Mouse (Mus musculus): ENCODE data around the gene Rfx4. TPM values are rescaled to one million over a fixed set of nuclear protein-coding genes. Genes with fewer than 3 reads are reported as not detected.

Rfx4 gene
- polyA plus RNA-seq, 1 experiment from 2014 or later = 0.19 TPM

GRCm38 (mm10) chr10:84713043-84713442 lies 42.8 kb upstream of the Rfx4 start:
- Histone ChIP-seq H3K36me3 (ENCODE audit: control insufficient read depth, insufficient read depth, low read length) (peaks cover 16% of the 10 kb centered on the region; the same call in 1 of the 2 replicates), H3K4me2 (replicated peaks; ENCODE audit: low read depth, low read length) (no peak overlapping the region), H3K27me3 (ENCODE audit: control insufficient read depth, insufficient read depth, low read length) (no peaks in the 10 kb centered on the region), H3K4me3 (ENCODE audit: low read length) (no peak overlapping the region), H3K4me1 (ENCODE audit: control insufficient read depth, insufficient read depth, low read length) (peaks cover 5% of the 10 kb centered on the region; the same call in 1 of the 2 replicates), H3K27ac (ENCODE audit: low read depth, low read length) (no peak overlapping the region), H3K9me3 (ENCODE audit: control insufficient read depth, low read length) (no peaks in the 10 kb centered on the region), H3K9ac (ENCODE audit: low read depth, low read length) (no peak overlapping the region)
- ATAC-seq (ENCODE audit: low FRiP score, low TSS enrichment) = no peak
- WGBS = 83% methylated on average over 10 of the region's 10 CpGs

GRCm38 (mm10) chr10:84715639-84716038 lies 40.2 kb upstream of the Rfx4 start:
- 92% methylated on average over 7 of the region's 7 CpGs for WGBS
- no peak overlapping the region for H3K4me3 ChIP-seq (ENCODE audit: low read length)
- no peak for ATAC-seq (ENCODE audit: low FRiP score, low TSS enrichment)

GRCm38 (mm10) chr10:84716581-84716980 lies 39.3 kb upstream of the Rfx4 start:
- ATAC-seq (ENCODE audit: low FRiP score, low TSS enrichment) = no peak
- Histone ChIP-seq H3K4me2 (replicated peaks; ENCODE audit: low read depth, low read length) (no peak overlapping the region), H3K9me3 (ENCODE audit: control insufficient read depth, low read length) (no peaks in the 10 kb centered on the region), H3K36me3 (ENCODE audit: control insufficient read depth, insufficient read depth, low read length) (peaks cover 26% of the 10 kb centered on the region; the same call in 1 of the 2 replicates), H3K27ac (ENCODE audit: low read depth, low read length) (no peak overlapping the region), H3K4me1 (ENCODE audit: control insufficient read depth, insufficient read depth, low read length) (peaks cover 2% of the 10 kb centered on the region; the same call in 1 of the 2 replicates), H3K9ac (ENCODE audit: low read depth, low read length) (no peak overlapping the region), H3K27me3 (ENCODE audit: control insufficient read depth, insufficient read depth, low read length) (no peaks in the 10 kb centered on the region), H3K4me3 (ENCODE audit: low read length) (no peak overlapping the region)
- 98% methylated on average over 7 of the region's 7 CpGs for WGBS

More at GRCm38 (mm10) chr10:84715639-84716038, 40.2 kb upstream of the Rfx4 start:
- no peaks in the 10 kb centered on the region for H3K9me3 ChIP-seq (ENCODE audit: control insufficient read depth, low read length)
- no peak overlapping the region for H3K9ac ChIP-seq (ENCODE audit: low read depth, low read length)
- no peaks in the 10 kb centered on the region for H3K27me3 ChIP-seq (ENCODE audit: control insufficient read depth, insufficient read depth, low read length)
- H3K36me3 ChIP-seq (ENCODE audit: control insufficient read depth, insufficient read depth, low read length) = peaks cover 22% of the 10 kb centered on the region; the same call in 1 of the 2 replicates
- H3K4me2 ChIP-seq (replicated peaks; ENCODE audit: low read depth, low read length) = no peak overlapping the region
- peaks cover 5% of the 10 kb centered on the region; the same call in 1 of the 2 replicates for H3K4me1 ChIP-seq (ENCODE audit: control insufficient read depth, insufficient read depth, low read length)
- H3K27ac ChIP-seq (ENCODE audit: low read depth, low read length) = no peak overlapping the region

GRCm38 (mm10) chr10:84722711-84723110 lies 33.2 kb upstream of the Rfx4 start:
- H3K27ac ChIP-seq (ENCODE audit: low read depth, low read length) = no peak overlapping the region
- no peaks in the 10 kb centered on the region for H3K27me3 ChIP-seq (ENCODE audit: control insufficient read depth, insufficient read depth, low read length)
- no peak overlapping the region for H3K9ac ChIP-seq (ENCODE audit: low read depth, low read length)
- WGBS = 70% methylated on average over 12 of the region's 12 CpGs
- no peak overlapping the region for H3K4me2 ChIP-seq (replicated peaks; ENCODE audit: low read depth, low read length)
- no peaks in the 10 kb centered on the region for H3K9me3 ChIP-seq (ENCODE audit: control insufficient read depth, low read length)
- no peaks in the 10 kb centered on the region for H3K4me1 ChIP-seq (ENCODE audit: control insufficient read depth, insufficient read depth, low read length)
- no peak overlapping the region for H3K4me3 ChIP-seq (ENCODE audit: low read length)
- no peak for ATAC-seq (ENCODE audit: low FRiP score, low TSS enrichment)
- H3K36me3 ChIP-seq (ENCODE audit: control insufficient read depth, insufficient read depth, low read length) = peaks cover 28% of the 10 kb centered on the region

- no peak for ATAC-seq (ENCODE audit: low FRiP score, low TSS enrichment)
- Histone ChIP-seq H3K27ac (ENCODE audit: low read depth, low read length) (no peak overlapping the region), H3K4me3 (ENCODE audit: low read length) (no peak overlapping the region), H3K4me1 (ENCODE audit: control insufficient read depth, insufficient read depth, low read length) (no peaks in the 10 kb centered on the region), H3K27me3 (ENCODE audit: control insufficient read depth, insufficient read depth, low read length) (no peaks in the 10 kb centered on the region), H3K36me3 (ENCODE audit: control insufficient read depth, insufficient read depth, low read length) (peaks cover 18% of the 10 kb centered on the region), H3K4me2 (replicated peaks; ENCODE audit: low read depth, low read length) (no peak overlapping the region), H3K9ac (ENCODE audit: low read depth, low read length) (no peak overlapping the region), H3K9me3 (ENCODE audit: control insufficient read depth, low read length) (no peaks in the 10 kb centered on the region)
- WGBS = 90% methylated on average over 12 of the region's 12 CpGs
These were observed 28.9 kb upstream of the Rfx4 start for GRCm38 (mm10) chr10:84727005-84727404.

- Histone ChIP-seq H3K27me3 (ENCODE audit: control insufficient read depth, insufficient read depth, low read length) (no peaks in the 10 kb centered on the region), H3K4me1 (ENCODE audit: control insufficient read depth, insufficient read depth, low read length) (no peaks in the 10 kb centered on the region), H3K9me3 (ENCODE audit: control insufficient read depth, low read length) (no peaks in the 10 kb centered on the region), H3K4me3 (ENCODE audit: low read length) (no peak overlapping the region), H3K9ac (ENCODE audit: low read depth, low read length) (no peak overlapping the region), H3K4me2 (replicated peaks; ENCODE audit: low read depth, low read length) (no peak overlapping the region), H3K27ac (ENCODE audit: low read depth, low read length) (no peak overlapping the region), H3K36me3 (ENCODE audit: control insufficient read depth, insufficient read depth, low read length) (peaks cover 18% of the 10 kb centered on the region)
- WGBS = 85% methylated on average over 4 of the region's 4 CpGs
- no peak for ATAC-seq (ENCODE audit: low FRiP score, low TSS enrichment)
These were observed 28.1 kb upstream of the Rfx4 start for GRCm38 (mm10) chr10:84727760-84728159.

GRCm38 (mm10) chr10:84730078-84730477 lies 25.8 kb upstream of the Rfx4 start:
- H3K9ac ChIP-seq (ENCODE audit: low read depth, low read length) = no peak overlapping the region
- no peak overlapping the region for H3K4me3 ChIP-seq (ENCODE audit: low read length)
- no peak overlapping the region for H3K27ac ChIP-seq (ENCODE audit: low read depth, low read length)
- no peak overlapping the region for H3K4me2 ChIP-seq (replicated peaks; ENCODE audit: low read depth, low read length)
- 79% methylated on average over 3 of the region's 3 CpGs for WGBS
- no peaks in the 10 kb centered on the region for H3K9me3 ChIP-seq (ENCODE audit: control insufficient read depth, low read length)
- no peaks in the 10 kb centered on the region for H3K27me3 ChIP-seq (ENCODE audit: control insufficient read depth, insufficient read depth, low read length)
- peaks cover 14% of the 10 kb centered on the region for H3K36me3 ChIP-seq (ENCODE audit: control insufficient read depth, insufficient read depth, low read length)
- H3K4me1 ChIP-seq (ENCODE audit: control insufficient read depth, insufficient read depth, low read length) = no peaks in the 10 kb centered on the region
- no peak for ATAC-seq (ENCODE audit: low FRiP score, low TSS enrichment)

- Histone ChIP-seq H3K9ac (ENCODE audit: low read depth, low read length) (no peak overlapping the region), H3K4me1 (ENCODE audit: control insufficient read depth, insufficient read depth, low read length) (no peaks in the 10 kb centered on the region), H3K9me3 (ENCODE audit: control insufficient read depth, low read length) (no peaks in the 10 kb centered on the region), H3K4me2 (replicated peaks; ENCODE audit: low read depth, low read length) (no peak overlapping the region), H3K27me3 (ENCODE audit: control insufficient read depth, insufficient read depth, low read length) (no peaks in the 10 kb centered on the region), H3K27ac (ENCODE audit: low read depth, low read length) (no peak overlapping the region), H3K4me3 (ENCODE audit: low read length) (no peak overlapping the region), H3K36me3 (ENCODE audit: control insufficient read depth, insufficient read depth, low read length) (peaks cover 8% of the 10 kb centered on the region; the same call in 1 of the 2 replicates)
- 46% methylated on average over 9 of the region's 9 CpGs for WGBS
- no peak for ATAC-seq (ENCODE audit: low FRiP score, low TSS enrichment)
These were observed 24.9 kb upstream of the Rfx4 start for GRCm38 (mm10) chr10:84730956-84731355.

GRCm38 (mm10) chr10:84733511-84733910 lies 22.4 kb upstream of the Rfx4 start:
- 66% methylated on average over 6 of the region's 6 CpGs for WGBS
- Histone ChIP-seq H3K9ac (ENCODE audit: low read depth, low read length) (no peak overlapping the region), H3K27me3 (ENCODE audit: control insufficient read depth, insufficient read depth, low read length) (no peaks in the 10 kb centered on the region), H3K4me1 (ENCODE audit: control insufficient read depth, insufficient read depth, low read length) (no peaks in the 10 kb centered on the region), H3K4me2 (replicated peaks; ENCODE audit: low read depth, low read length) (no peak overlapping the region), H3K4me3 (ENCODE audit: low read length) (no peak overlapping the region), H3K27ac (ENCODE audit: low read depth, low read length) (0 out of 2 replicates have a peak overlapping the region, but pooled peaks have one; percentile 26), H3K36me3 (ENCODE audit: control insufficient read depth, insufficient read depth, low read length) (no peaks in the 10 kb centered on the region), H3K9me3 (ENCODE audit: control insufficient read depth, low read length) (no peaks in the 10 kb centered on the region)
- no peak for ATAC-seq (ENCODE audit: low FRiP score, low TSS enrichment)

All from kidney, embryonic 14.5 days (tissue).